Mouse (Mus musculus): ENCODE data around the gene Ins2. TPM values are rescaled to one million over a fixed set of nuclear protein-coding genes. Genes with fewer than 3 reads are reported as not detected.

Ins2 gene
- polyA plus RNA-seq, 1 experiment from 2014 or later: not detected

DNA sequence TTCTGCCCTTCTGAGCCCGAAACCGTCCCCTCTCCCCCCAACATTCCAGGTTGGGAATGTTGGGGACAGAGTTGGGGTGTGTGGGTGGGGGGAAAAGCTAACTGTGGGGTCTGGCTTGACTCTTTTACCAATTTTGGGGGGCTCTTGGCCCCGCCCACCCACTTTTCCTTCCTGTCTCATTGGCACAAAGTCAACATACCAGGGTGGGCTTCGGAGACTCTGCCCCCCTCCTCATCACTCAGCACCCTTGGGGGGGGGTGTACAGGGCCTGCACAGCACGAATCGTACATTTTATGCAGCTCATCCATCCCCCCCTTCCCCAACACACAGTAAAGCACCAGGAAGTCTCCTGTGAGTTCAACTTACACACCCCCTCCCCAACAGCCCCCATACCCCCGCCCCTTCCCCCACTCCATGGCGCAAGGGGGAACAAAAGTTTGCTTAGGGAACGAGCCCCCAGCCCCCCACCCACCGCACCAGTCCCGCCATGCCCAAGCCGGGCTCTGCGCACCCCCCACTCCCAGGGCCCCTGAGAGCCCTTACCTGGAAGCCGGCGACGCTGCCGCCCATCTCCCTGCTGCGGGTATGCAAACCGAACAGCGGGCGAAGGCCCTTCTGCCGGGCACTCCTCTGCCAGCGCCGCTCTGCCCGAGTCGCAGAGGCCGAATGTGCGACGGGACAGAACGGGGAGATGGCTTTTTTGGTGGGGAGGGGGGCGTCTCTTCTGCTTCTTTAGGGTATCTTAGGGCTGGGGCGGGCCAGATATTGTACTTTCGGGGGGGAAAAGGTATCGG is 85.2 kb downstream of the Ins2 start:
- peak overlapping the region; percentile 77 for H3K27ac ChIP-seq
- DNase-seq (ENCODE audit: low spot score): no peak
- under 1% methylated on average over 32 of the region's 34 CpGs for WGBS

GRCm38 (mm10) chr7:142657341-142657791 is 85.8 kb downstream of the Ins2 start:
- H3K27ac ChIP-seq: no peak overlapping the region
- ATAC-seq (replicated peaks; ENCODE audit: low FRiP score, low read depth) (0 out of 2 replicates have a peak, but pooled peaks have one; percentile 9), DNase-seq (ENCODE audit: low spot score) (peak; percentile 73)
- WGBS: 10% methylated on average over 9 of the region's 9 CpGs
- peaks cover 53% of the 10 kb centered on the region for H3K27me3 ChIP-seq (ENCODE audit: insufficient read depth, low read length)
- H3K4me1 ChIP-seq (replicated peaks; ENCODE audit: insufficient read depth, low read length): peaks cover 10% of the 10 kb centered on the region; the same call in 1 of the 2 replicates
- peak overlapping the region; percentile 69 for H3K4me2 ChIP-seq (ENCODE audit: low read length)
- TF ChIP-seq CTCF (IDR thresholded peaks at IDR 0.05; ENCODE audit: low read depth): no peak
- H3K9me3 ChIP-seq (replicated peaks; ENCODE audit: low read length): no peaks in the 10 kb centered on the region
- no peaks in the 10 kb centered on the region for H3K36me3 ChIP-seq (ENCODE audit: insufficient read depth, low read length)
- H3K9ac ChIP-seq (ENCODE audit: low read depth, low read length): 0 out of 2 replicates have a peak overlapping the region, but pooled peaks have one; percentile 10
- H3K4me3 ChIP-seq (replicated peaks; ENCODE audit: low read depth, low read length): peak overlapping the region; percentile 51

More for the DNA sequence above, 85.2 kb downstream of the Ins2 start:
- ATAC-seq (replicated peaks; ENCODE audit: low FRiP score, low read depth): no peak
- H3K4me3 ChIP-seq (replicated peaks; ENCODE audit: low read depth, low read length): peak overlapping the region; percentile 51
- H3K36me3 ChIP-seq (ENCODE audit: insufficient read depth, low read length): no peaks in the 10 kb centered on the region
- TF ChIP-seq CTCF (IDR thresholded peaks at IDR 0.05; ENCODE audit: low read depth): no peak
- H3K9me3 ChIP-seq (replicated peaks; ENCODE audit: low read length): no peaks in the 10 kb centered on the region
- H3K4me2 ChIP-seq (ENCODE audit: low read length): peak overlapping the region; percentile 69
- H3K4me1 ChIP-seq (replicated peaks; ENCODE audit: insufficient read depth, low read length): peaks cover 10% of the 10 kb centered on the region; the same call in 1 of the 2 replicates
- peaks cover 59% of the 10 kb centered on the region for H3K27me3 ChIP-seq (ENCODE audit: insufficient read depth, low read length)
- H3K9ac ChIP-seq (ENCODE audit: low read depth, low read length): peak overlapping the region; percentile 65

GRCm38 (mm10) chr7:142656055-142656454 is 87.1 kb downstream of the Ins2 start:
- Histone ChIP-seq H3K9ac (ENCODE audit: low read depth, low read length) (no peak overlapping the region), H3K9me3 (replicated peaks; ENCODE audit: low read length) (no peaks in the 10 kb centered on the region), H3K4me2 (ENCODE audit: low read length) (peak overlapping the region; percentile 49), H3K27ac (no peak overlapping the region), H3K4me3 (replicated peaks; ENCODE audit: low read depth, low read length) (0 out of 2 replicates have a peak overlapping the region, but pooled peaks have one; percentile 28), H3K4me1 (replicated peaks; ENCODE audit: insufficient read depth, low read length) (peaks cover 10% of the 10 kb centered on the region; the same call in 1 of the 2 replicates), H3K27me3 (ENCODE audit: insufficient read depth, low read length) (peaks cover 47% of the 10 kb centered on the region), H3K36me3 (ENCODE audit: insufficient read depth, low read length) (no peaks in the 10 kb centered on the region)
- ATAC-seq (replicated peaks; ENCODE audit: low FRiP score, low read depth): peak; percentile 37
- TF ChIP-seq CTCF (IDR thresholded peaks at IDR 0.05; ENCODE audit: low read depth): no peak
- WGBS: 33% methylated on average over 4 of the region's 4 CpGs
- peak; percentile 62 for DNase-seq (ENCODE audit: low spot score)

- H3K4me3 ChIP-seq (replicated peaks; ENCODE audit: low read depth, low read length): no peak overlapping the region
- no peak for ATAC-seq (replicated peaks; ENCODE audit: low FRiP score, low read depth)
- no peak for TF ChIP-seq CTCF (IDR thresholded peaks at IDR 0.05; ENCODE audit: low read depth)
- H3K9me3 ChIP-seq (replicated peaks; ENCODE audit: low read length): no peaks in the 10 kb centered on the region
- no peaks in the 10 kb centered on the region for H3K36me3 ChIP-seq (ENCODE audit: insufficient read depth, low read length)
- DNase-seq (ENCODE audit: low spot score): no peak
- H3K9ac ChIP-seq (ENCODE audit: low read depth, low read length): no peak overlapping the region
- H3K27ac ChIP-seq: no peak overlapping the region
- 10% methylated on average over 11 of the region's 11 CpGs for WGBS
- peaks cover 6% of the 10 kb centered on the region; the same call in 1 of the 2 replicates for H3K4me1 ChIP-seq (replicated peaks; ENCODE audit: insufficient read depth, low read length)
- peaks cover 42% of the 10 kb centered on the region for H3K27me3 ChIP-seq (ENCODE audit: insufficient read depth, low read length)
- peak overlapping the region; percentile 38 for H3K4me2 ChIP-seq (ENCODE audit: low read length)
These were observed 87.5 kb downstream of the Ins2 start for GRCm38 (mm10) chr7:142655633-142656032.

DNA sequence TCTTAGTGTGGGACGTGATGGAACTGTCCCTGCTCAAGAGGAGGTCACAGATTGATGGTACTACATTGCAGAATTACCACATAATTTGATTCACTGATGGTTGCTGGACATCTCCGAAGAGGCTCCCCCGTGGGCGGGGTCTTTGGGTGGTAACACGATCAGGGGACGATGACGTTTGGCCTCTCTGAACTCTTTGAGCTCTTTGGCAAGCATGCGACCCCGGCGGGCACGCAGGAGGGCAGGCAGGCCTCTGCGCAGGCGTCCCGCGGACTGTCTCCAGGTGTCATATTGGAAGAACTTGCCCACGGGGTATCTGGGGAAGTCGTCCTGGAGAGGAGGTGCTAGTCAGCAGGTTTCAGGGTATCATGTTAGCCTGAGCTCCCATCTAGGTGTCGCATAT is 89.5 kb downstream of the Ins2 start:
- H3K4me1 ChIP-seq (replicated peaks; ENCODE audit: insufficient read depth, low read length): peaks cover 2% of the 10 kb centered on the region; the same call in 1 of the 2 replicates
- H3K4me2 ChIP-seq (ENCODE audit: low read length): no peak overlapping the region
- 23% methylated on average over 18 of the region's 18 CpGs for WGBS
- no peaks in the 10 kb centered on the region for H3K9me3 ChIP-seq (replicated peaks; ENCODE audit: low read length)
- H3K36me3 ChIP-seq (ENCODE audit: insufficient read depth, low read length): no peaks in the 10 kb centered on the region
- H3K27me3 ChIP-seq (ENCODE audit: insufficient read depth, low read length): peaks cover 25% of the 10 kb centered on the region
- no peak for DNase-seq (ENCODE audit: low spot score)
- no peak for TF ChIP-seq CTCF (IDR thresholded peaks at IDR 0.05; ENCODE audit: low read depth)
- ATAC-seq (replicated peaks; ENCODE audit: low FRiP score, low read depth): no peak
- no peak overlapping the region for H3K4me3 ChIP-seq (replicated peaks; ENCODE audit: low read depth, low read length)
- no peak overlapping the region for H3K9ac ChIP-seq (ENCODE audit: low read depth, low read length)
- no peak overlapping the region for H3K27ac ChIP-seq

DNA sequence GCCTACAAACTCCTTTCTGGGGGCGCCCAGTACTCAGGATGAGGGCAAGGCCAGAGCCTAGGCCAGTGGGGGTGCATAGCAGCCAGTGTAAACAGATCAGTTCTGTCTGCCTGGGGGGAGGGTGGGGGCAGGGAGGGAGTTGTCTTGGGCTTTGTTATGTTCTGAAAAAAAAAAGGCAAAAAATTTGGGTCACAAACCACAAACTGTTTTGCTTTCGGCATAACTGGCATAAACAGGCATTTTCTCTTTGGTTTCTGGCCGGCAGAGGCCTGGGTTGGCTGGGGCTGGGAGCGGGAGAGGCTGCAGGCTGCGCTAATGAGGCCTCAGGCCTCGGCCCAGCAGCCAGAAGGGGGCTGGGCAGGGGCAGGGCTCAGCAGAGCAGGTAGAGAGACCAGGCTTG is 96.5 kb downstream of the Ins2 start:
- no peaks in the 10 kb centered on the region for H3K9me3 ChIP-seq (replicated peaks; ENCODE audit: low read length)
- ATAC-seq (replicated peaks; ENCODE audit: low FRiP score, low read depth): no peak
- TF ChIP-seq CTCF (IDR thresholded peaks at IDR 0.05; ENCODE audit: low read depth): no peak
- H3K36me3 ChIP-seq (ENCODE audit: insufficient read depth, low read length): no peaks in the 10 kb centered on the region
- no peaks in the 10 kb centered on the region for H3K4me1 ChIP-seq (replicated peaks; ENCODE audit: insufficient read depth, low read length)
- no peak for DNase-seq (ENCODE audit: low spot score)
- H3K4me2 ChIP-seq (ENCODE audit: low read length): no peak overlapping the region
- H3K4me3 ChIP-seq (replicated peaks; ENCODE audit: low read depth, low read length): no peak overlapping the region
- H3K9ac ChIP-seq (ENCODE audit: low read depth, low read length): no peak overlapping the region
- no peak overlapping the region for H3K27ac ChIP-seq
- no peaks in the 10 kb centered on the region for H3K27me3 ChIP-seq (ENCODE audit: insufficient read depth, low read length)
- 46% methylated on average over 6 of the region's 6 CpGs for WGBS
